Mouse (Mus musculus) spleen, postnatal 36 days (tissue): ENCODE measurements around the gene Ccdc171.

ENCODE experiments used
- DNase-seq, 2 experiments: peaks; one replicate each; pipeline ENCODE4 v3.0.0; 2022; ENCODE audit warnings: low spot score in 2 of 2, mixed read lengths in 1 of 2

Gene Ccdc171

DNA sequence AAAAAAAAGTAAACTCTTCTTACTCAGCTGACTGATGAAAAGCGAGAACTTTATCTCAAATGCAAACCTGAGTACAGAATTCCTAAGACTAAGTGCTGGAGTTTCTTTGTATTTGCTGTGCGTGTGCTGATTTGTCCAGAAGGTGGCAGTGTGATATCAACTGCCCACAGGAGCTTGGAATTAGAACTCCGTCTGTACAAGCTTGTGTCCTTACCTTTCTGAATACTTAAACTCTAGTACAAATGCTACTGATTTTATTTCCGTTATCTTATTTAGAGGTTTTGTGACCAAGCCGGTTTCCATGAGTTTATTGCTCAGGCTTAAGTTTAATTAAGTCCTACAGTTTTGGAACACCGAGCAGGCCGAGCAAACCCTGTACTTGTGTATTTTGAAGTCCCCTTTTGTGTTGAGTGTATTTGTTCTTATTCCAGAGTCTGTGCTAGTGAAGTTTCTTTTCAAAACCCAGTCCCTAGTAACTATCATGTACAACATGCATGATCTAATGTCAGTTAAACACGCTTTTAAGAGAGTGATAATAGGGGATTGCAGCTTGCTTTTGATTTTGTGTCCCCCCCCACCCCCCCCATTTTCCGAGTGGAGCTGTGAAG, 269.1 kb downstream of the Ccdc171 start:
- DNase-seq = no peak

DNA sequence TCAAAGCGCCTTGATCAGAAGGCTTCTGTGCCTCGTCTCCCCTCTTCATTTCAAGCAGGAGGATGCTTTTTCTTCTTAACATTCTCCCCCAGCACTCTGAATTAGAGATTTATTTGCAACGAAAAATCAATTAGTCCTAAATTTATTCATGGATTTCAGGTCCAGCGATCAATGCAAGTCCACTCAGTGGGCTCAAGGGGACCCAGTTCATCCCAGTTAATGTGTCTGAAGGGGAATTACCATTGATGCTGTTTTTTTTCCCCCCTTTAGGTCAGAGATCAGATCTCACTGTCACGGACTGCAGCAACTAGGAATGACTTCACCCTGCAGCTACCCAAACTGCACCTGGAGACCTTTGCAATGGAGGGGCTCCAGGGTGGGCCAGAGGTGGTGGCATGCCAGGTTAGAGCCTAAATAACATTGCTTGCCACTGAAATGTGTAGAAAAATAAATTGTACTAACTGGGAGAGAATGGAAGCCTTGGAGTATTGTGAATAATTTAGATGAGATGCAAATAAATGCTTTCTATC, 269.6 kb downstream of the Ccdc171 start:
- DNase-seq = no peak

DNA sequence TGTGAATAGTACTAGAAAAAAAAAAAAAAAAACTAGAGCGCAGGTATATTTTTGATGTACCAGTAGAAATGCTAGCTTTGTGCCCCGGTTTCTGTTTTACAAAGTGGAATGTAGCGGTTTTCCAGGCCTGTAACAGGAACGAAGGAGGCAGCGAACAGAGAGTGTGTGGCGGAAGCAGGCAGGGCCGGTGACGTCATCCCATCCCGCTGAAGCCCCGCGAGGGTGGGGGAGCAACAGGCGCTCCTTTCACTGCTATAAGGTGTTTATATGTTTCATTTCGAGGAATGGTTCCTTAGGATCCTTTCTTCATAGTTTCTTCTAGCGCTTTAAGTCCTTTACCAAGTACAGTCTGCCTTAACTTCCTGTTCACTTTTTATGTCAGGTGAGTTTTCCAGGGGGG, 272.6 kb downstream of the Ccdc171 start:
- no peak for DNase-seq

DNA sequence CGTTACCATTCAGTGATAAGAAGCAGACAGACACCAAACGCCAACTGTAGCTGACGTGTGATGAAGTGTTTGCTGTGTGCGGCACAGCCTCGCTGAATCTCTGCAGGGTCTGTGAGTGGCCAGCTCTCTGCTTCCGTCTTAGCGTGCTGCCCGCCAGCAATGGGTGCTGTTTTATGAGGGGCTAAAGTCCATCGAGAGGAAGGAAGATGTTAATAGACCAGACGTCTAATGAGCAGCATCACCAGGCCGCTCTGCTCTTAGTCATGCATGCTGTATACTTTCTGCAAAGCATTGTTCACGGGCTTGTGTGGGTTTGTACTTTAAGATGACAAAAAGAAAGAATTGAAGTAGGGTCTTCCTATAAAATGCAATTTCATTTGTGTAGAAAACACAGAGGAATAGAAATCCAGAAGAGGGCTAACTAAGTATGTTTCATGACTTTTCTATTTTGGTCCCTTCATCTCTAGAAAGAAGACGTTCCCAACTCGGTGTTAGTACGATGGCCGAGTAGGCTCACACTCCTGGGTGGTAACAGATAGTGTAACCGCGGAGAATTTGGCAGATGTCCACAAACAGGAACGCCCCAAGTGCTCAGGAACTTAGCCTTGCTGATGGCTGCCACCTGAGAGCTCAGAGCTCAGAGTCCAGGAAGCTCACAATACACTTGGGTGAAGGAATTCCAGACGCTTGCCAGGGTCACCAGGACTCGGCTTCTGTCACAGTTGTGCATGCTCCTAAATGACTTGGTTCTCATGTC, 273.5 kb downstream of the Ccdc171 start:
- DNase-seq = peak; percentile 10 to 51

DNA sequence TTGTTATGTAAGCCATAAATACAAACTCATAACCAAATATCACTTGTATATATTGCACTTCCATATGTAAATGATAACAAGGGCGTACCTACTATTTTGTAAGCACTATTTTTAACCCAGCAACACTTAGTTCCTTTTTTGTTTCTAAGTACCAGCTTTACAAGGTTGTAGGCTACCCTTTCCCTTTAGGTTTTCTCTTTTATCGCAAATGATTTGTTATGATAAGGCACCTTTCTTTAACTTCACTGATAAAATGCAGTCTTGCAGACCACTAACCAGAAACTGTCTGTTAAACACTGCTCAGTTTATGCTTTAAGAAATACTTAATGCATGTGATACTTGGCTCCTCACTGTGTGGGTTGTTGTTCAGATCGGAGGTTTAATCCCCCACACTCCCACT, 275.1 kb downstream of the Ccdc171 start:
- DNase-seq = no peak

DNA sequence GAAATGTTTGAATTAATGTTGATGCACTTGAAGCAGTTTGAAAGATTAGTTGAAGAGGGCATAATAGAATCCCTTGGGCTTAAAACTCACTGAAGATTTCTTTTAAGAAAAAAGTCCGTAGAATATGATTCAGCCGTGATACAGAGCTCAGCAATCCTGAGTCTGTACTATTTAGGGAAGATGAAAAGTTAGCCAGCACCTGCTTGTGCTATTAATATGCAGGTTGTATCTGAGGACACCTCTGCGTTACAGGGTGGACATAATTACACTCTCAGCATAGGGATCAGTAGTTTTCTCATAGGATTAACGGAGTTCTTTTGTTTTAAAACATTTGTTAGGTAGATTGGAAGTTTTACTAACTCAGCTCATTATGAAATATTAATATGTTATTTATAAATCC, 291.6 kb downstream of the Ccdc171 start:
- DNase-seq = no peak

DNA sequence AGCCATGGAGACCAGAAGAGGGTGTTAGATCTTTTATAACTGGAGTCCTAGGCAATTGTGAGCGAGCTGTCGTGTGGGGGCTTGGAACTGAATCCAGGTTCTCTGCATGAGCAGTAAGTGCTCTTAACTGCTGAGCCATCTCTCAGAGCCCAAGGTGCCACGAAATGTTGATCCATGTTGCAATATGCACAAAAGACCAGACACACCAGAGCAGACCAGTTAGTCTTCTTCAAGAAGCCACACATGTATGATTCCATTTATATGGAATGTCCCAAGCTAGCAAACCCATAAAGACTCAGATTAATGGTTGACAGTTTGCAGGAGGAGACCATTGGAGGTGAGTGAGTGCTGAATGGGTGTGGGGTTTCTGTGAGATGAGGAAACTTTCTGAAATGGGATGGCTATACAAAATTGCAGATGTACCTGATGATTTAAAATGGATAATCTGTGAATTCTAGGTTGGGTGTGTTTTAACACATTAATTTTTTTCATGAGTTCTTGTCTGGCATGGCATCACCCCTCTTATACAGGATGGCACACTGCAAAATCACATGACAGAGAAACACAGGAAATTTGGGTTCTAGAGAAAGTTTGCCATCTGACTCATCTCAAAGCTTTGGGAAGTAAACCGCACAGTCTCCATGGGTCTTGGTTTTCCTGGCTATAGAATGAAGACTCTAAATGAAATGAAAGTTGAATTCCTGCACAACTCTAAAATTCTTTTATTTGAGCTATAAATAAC, 304.5 kb downstream of the Ccdc171 start:
- no peak for DNase-seq

DNA sequence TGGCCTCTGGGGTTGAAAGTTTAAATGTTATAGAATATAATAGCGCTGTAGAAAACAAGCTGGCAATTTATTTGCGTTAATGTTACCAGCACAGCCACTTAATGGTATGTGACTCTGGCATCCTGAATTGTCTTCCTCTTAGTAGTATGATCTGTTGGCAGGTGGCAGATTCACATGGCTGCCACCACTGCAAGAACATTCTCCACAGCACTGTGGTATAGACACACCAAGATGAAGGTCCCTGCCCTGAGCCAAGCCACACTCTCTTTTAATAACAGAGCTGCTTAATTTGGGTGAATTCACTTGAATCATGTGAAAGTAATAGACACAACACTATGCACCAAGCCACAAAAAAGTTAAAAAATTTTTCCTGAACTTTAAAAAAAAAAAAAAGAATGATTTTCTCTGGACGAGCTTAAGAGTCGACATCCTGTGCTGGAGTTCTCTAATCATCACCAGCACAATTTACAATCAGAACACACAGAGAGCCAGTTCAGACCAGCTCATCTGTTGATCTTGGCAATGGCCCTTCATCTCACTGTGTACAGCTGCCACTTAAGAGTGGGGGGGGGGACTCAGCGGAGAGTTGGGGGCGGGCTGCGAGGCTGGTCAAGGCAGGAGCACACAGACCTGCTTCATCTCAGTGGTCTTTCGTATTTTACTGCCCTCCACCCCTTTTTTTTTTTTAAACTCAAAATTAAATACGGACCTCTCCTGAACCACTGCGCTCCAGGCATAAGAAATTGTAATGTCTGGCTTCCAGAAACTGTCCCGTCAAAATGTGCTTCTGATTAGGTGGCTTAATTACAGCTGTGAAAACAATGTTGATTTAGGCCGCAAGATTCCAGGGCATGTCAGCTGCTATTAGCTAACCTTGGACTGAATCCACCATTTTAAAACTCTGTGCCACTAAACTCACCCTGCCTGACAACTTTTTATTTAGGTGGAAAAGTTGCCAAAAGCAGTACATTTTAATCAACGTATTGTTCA, 305.8 kb downstream of the Ccdc171 start:
- DNase-seq = no peak

DNA sequence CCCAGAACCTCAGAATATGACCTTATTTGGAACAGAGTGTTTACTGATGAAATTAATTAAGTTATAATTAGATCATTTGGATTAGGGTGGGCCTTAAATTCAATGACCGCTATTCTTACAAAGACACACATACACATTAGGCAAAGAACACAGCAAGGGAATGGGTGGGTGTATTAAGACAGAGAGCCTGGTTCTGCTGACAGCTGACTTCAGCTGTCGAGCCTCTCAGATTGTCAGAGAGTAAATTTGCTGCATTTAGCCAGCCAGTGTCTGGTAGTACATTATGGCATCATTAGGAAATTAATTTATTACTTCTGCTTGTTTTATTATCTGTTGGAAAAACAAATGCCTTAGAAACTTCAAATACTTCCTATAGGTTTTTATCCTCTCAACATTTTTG, 313.7 kb downstream of the Ccdc171 start:
- DNase-seq = no peak

DNA sequence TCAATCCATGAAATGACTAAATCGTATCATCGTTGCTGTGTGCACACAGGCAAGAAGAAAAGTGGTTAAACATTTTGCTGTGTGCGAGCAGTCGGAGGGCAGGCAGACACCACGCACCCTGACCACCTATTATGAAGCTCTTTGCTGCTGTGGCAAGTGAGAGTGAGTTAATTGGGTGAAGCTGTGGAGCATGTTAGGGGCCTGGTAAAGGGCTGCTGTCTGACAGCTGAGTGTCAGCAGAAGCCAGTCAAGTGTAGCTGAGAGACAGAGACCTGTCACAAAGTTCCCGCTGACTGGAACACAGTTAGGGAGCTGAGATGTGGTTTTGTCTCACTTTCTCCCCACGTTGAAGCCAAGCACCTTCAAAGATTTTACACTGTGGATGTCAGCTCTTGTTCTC, 321.0 kb downstream of the Ccdc171 start:
- DNase-seq = no peak

DNA sequence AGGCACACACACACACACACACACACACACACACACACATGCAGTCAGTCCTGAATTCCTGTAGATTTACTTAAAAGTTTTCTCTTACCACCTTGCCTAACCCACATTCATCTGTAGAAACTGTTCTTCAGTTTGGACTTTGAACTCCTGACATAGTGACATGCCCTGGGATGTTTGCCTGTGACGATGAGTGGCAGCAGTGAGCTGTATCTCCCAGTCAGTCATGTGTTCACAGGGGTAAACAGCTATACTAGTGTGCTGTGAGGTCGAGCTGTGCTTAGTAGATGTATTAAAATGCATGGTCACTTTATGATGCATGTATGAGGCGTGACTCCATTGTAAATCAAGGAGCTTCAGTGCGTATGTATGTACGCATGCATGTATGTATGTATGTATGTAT, 328.5 kb downstream of the Ccdc171 start:
- no peak for DNase-seq

DNA sequence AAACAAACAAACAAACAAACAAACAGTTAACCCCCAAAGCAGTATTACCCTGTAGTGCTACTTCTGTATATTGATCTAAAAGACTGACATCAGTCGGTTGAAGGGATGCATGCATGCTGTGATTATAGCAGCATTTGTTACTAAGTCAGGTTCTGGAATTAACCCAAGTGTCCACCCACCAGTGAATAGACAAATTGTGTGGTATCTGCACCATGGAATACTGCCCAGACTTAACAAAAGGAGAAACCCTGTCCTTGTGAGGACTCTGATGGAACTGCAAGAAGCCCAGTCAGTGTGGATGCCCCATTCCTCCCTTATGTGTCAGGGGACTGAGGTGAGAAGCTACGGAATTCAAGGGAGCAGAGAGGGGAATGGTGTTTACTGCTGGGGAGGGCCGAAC, 336.4 kb downstream of the Ccdc171 start:
- DNase-seq = no peak

DNA sequence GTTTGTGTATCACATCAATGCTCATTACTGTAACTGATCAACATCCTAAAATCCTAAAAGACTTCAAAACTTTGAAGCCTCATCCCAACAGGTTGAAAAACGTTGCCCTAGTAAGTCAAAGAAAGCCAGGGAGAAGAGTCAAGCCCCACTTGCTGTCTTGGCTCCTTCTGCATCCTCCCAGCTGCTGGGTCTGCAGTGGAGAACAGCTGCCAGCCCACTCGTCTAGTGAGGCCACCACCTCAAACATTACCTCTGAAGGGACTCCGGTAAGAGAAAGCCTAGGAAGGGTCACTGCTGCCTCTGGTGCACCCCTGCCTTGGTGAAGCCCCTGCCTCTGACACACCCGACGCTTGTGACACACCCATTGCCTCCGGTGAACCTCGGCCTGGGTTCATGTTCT, 336.9 kb downstream of the Ccdc171 start:
- DNase-seq = no peak

DNA sequence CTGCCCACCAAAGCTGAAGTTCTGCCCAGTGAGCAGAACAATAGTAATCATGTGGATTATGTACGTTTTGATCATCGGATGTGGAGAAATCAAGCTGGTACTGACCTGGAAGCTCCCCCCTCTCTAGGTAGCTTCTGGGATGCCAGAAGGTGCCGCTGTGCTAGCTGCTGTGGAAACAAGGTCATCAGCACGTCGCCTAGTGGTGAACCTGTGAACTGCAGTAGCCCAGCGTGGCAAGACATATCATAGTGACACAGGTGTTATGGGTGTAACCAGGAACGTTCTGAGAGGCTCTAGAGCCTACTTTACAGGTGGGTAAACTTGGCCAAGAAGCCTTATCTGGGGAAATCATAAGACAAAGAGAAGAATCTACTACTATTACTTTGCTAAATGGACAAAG, 351.3 kb downstream of the Ccdc171 start:
- DNase-seq = no peak

DNA sequence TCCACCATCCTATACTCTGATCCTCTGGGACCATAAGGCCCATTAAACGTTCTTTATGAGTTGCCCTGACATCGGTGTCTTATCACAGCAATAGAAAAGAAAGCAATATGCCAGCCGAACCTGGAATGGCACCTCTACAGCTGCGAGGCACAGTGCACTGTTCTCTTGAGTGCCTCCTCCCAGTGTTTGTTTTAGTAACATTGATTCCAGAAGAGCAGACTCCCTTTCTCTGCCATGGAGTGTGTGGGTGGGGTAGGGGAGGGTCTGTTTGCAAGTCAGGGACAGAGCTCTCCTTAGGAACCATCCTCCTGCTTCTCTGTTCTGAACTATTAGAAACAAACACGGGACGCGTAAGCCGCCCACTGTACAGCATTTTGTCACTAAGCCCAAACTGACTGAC, 352.9 kb downstream of the Ccdc171 start:
- no peak for DNase-seq

DNA sequence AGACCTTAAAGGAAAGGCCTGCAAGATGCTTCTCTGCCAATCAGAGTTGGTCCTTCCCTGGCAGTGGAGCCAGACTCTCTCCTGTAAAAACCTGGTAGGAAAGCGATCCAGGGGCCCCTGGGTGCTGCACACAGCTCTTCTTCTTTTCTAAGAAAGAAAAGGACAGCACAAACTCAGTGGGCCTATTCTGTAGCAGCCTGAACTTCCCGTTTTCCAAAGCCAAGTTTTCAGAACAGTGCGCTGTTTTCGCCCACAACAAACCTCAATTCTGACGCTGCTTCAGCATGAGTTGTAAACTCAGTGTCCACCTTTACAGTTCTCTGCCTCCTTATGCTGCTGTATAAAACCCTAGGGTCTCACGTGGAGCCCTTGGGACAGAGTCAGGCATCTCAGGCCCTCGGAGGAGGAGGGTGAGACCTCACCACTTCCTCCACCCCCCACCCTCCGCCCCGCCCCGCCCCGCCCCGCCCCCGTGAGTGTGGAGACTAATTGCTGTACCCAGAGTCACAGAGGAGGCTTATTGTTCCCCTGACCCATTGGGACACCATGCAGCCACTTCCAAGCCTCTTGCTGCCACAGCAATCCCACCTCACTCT, 363.2 kb downstream of the Ccdc171 start:
- no peak for DNase-seq

DNA sequence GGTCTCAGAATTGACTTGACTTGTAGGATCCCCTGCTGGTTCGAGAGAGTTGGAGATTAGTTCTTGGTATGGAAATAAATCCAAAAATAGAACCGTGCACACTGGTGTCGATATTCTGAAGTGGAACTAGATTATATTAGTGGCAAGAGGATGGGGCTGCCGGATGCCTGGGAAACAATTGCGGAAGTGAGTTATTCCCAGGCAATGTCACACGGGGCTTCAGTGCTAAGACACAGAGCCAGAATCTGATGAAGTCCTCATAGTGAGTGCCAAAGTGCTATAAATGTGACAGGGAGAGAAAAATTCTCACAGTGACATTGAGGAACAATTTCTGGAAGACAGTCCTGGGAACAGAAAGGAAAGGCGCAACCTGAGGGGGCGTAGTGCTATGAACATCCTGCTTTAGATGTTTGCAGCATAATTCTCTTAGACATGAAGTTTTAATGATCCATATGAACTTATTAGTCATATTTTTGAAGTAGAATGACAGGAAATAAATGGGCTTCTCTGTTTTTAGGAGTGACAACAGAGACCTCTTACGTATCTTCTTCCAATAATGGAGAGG, 376.8 kb downstream of the Ccdc171 start:
- no peak for DNase-seq
